Mouse (Mus musculus) kidney, embryonic 16.5 days (tissue): ENCODE results near the gene Glb1l. TPM values are rescaled to one million over a fixed set of nuclear protein-coding genes. Genes with fewer than 3 reads are reported as not detected.

Experiments used
- ATAC-seq: fragments of 200-750 bp; cut with Nextera tagmentation; 2 replicates; pipeline ENCODE4 v1.8.0; 2017; ENCODE audit warnings: moderate TSS enrichment; ENCODE audit not compliant: low FRiP score, low TSS enrichment
- H3K27ac ChIP-seq: fragments of 300-500 bp; sonication (generic); 2 replicates; pipeline ENCODE4 v1.5.1; 2014; ENCODE audit warnings: low read length
- H3K27me3 ChIP-seq: fragments of 300-500 bp; sonication (generic); 2 replicates; pipeline ENCODE4 v1.6.1; 2014; ENCODE audit warnings: low read length, control low read depth, mixed read lengths; ENCODE audit not compliant: insufficient read depth
- H3K36me3 ChIP-seq: fragments of 300-500 bp; sonication (generic); 2 replicates; pipeline ENCODE4 v1.6.1; 2014; ENCODE audit warnings: low read length, control low read depth, mixed read lengths; ENCODE audit not compliant: insufficient read depth
- H3K4me1 ChIP-seq: fragments of 300-500 bp; sonication (generic); 2 replicates; pipeline ENCODE4 v1.6.1; 2014; ENCODE audit warnings: low read length, control low read depth, mixed read lengths; ENCODE audit not compliant: insufficient read depth
- H3K4me2 ChIP-seq: fragments of 300-500 bp; sonication (generic); replicated peaks from 2 replicates; pipeline ENCODE4 v1.6.1; 2014; ENCODE audit warnings: low read depth, low read length
- H3K4me3 ChIP-seq: fragments of 300-500 bp; sonication (generic); 2 replicates; pipeline ENCODE4 v1.5.1; 2014; ENCODE audit warnings: mild to moderate bottlenecking, low read length
- H3K9ac ChIP-seq: fragments of 300-500 bp; sonication (generic); replicated peaks from 2 replicates; pipeline ENCODE4 v1.6.1; 2014; ENCODE audit warnings: low read length
- H3K9me3 ChIP-seq: fragments of 300-500 bp; sonication (generic); 2 replicates; pipeline ENCODE4 v1.6.1; 2016; ENCODE audit warnings: low read length, control low read depth
- WGBS: fragments of 180-500 bp; shearing (Covaris S2); extraction: QIAGEN DNeasy Blood & Tissue Kit; methylation state at CpG from one replicate; pipeline ENCODE4 v1.1.7; 2014; 5-methylcytosine and 5-hydroxymethylcytosine counted together
- polyA plus RNA-seq: library from polyadenylated mRNA; unstranded; fragments of >200 nt; fragmentation: Nextera tagmentation; extraction: Ambion mirVana; gene quantifications from 2 replicates; pipeline ENCODE4 v1.2.1, GENCODE M21; 2015

The Glb1l gene
- polyA plus RNA-seq, 1 experiment from 2014 or later = 57.4 TPM

DNA sequence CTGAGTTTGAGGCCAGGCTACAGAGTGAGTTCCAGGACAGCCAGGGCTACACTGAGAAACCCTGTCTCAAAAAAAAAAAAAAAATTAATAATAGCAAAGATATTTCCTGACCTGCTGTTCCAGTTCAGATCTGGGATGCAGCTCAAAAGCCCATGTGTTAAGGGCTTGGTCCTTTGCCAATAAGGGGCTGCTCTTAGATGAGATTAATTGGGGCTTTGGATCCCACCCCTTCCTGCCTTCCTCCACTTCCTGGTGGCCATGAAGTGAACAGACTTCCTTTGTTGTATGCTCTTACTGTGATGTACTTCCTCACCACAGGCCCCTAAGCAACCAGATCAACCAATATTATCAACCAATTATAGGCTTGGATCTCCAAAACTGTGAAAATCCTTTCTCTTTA, 23.5 kb downstream of the Glb1l start:
- H3K27me3 ChIP-seq = no peaks in the 10 kb centered on the region

DNA sequence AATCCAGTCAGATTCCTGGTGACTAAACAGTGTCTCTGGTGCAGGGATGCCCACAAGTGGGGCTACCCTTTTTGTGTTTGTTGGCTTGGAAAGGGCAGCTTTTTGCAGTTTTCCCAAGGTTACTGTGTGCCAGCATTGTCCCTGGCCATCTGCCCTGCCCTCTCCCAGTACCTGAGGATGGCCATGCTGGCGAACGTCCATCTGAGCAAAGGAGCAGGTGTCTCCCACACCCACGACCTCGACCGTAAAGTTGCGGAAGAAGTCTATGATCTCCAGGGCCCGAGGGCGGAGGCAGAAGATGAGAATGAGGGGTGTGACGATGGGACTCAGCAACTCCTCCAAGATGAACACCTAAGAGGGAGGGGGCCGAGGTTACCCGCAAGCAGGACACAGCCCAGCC, 25.1 kb downstream of the Glb1l start:
- Histone ChIP-seq H3K27ac (no peak overlapping the region), H3K4me1 (peaks cover 4% of the 10 kb centered on the region; the same call in 1 of the 2 replicates), H3K4me3 (no peak overlapping the region), H3K4me2 (no peak overlapping the region), H3K9ac (no peak overlapping the region), H3K27me3 (no peaks in the 10 kb centered on the region), H3K9me3 (no peaks in the 10 kb centered on the region), H3K36me3 (peaks cover 42% of the 10 kb centered on the region)
- 90% methylated on average over 11 of the region's 11 CpGs for WGBS
- no peak for ATAC-seq

More for the DNA sequence above, 23.5 kb downstream of the Glb1l start:
- peaks cover 37% of the 10 kb centered on the region for H3K36me3 ChIP-seq
- H3K4me3 ChIP-seq = no peak overlapping the region
- no peak overlapping the region for H3K27ac ChIP-seq
- no peak overlapping the region for H3K9ac ChIP-seq
- peaks cover 12% of the 10 kb centered on the region for H3K4me1 ChIP-seq
- ATAC-seq = no peak
- H3K4me2 ChIP-seq = no peak overlapping the region
- no peaks in the 10 kb centered on the region for H3K9me3 ChIP-seq

DNA sequence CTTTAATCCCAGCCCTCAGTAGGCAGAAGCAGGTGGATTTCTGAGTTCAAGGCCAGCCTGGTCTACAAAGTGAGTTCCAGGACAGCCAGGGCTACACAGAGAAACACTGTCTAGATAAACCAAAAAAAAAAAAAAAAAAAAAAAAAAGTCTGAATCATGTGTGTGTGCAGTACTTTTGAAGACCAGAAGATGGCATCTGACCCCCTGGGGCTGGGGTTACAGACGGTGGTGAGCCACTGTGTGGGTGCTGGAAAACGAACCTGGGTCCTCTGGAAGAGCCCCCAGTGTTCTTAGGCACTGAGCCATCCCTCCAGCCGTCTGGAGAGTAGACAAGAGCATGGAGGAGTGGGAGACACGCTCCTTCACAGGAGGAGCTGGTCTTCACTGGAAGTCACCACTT, 28.5 kb downstream of the Glb1l start:
- no peaks in the 10 kb centered on the region for H3K9me3 ChIP-seq
- 76% methylated on average over 4 of the region's 4 CpGs for WGBS
- peaks cover 43% of the 10 kb centered on the region for H3K36me3 ChIP-seq
- H3K4me1 ChIP-seq = peaks cover 8% of the 10 kb centered on the region
- H3K9ac ChIP-seq = no peak overlapping the region
- no peak for ATAC-seq
- no peaks in the 10 kb centered on the region for H3K27me3 ChIP-seq
- H3K27ac ChIP-seq = no peak overlapping the region
- H3K4me2 ChIP-seq = no peak overlapping the region
- no peak overlapping the region for H3K4me3 ChIP-seq

DNA sequence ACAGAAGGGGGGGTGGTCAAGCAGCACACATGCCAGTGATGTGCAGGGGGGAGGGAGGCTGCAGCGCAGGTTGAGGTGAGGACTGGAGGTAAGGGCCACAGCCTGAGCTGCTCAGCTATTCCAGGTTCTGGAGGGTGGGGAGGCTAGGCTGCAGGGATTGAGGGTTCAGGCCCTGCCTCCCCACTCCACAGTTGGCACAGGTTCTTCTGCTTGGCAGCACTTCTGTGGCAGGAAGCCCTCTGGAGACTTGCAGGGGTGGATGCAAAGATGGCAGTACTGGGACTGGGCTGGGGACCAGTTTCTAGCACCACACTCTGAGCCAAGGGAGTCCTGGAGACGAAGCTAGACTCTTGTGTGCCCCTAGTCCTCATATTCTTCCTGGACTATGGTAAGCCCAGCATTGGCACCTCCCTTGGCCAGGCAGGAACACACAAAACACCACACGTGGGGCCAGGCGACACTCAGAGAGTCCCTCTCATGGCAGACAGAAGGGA, 29.2 kb downstream of the Glb1l start:
- no peak overlapping the region for H3K4me2 ChIP-seq
- H3K9ac ChIP-seq = no peak overlapping the region
- no peak overlapping the region for H3K27ac ChIP-seq
- peaks cover 44% of the 10 kb centered on the region for H3K36me3 ChIP-seq
- no peak for ATAC-seq
- 87% methylated on average over 4 of the region's 4 CpGs for WGBS
- no peaks in the 10 kb centered on the region for H3K27me3 ChIP-seq
- H3K4me3 ChIP-seq = no peak overlapping the region
- no peaks in the 10 kb centered on the region for H3K9me3 ChIP-seq
- H3K4me1 ChIP-seq = peaks cover 8% of the 10 kb centered on the region

DNA sequence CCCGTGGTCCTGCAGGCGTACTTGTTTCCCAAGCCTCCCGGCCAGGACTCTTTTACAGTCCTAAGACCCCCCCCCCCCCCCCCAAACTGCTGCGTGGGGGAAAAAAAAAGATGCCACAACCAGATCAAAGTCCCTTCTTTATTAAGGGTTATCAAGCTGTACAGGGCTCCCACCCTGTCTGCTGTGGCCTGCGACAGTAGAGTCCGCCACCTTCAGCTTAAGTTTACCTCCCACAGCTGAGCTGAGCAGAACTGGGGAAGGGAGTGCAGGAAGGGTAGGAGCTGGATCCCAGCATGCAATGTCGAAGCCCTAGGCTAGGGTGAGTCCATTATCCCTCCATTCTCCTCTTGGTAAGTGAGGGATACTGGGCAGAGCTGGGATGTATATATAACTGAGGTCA, 29.9 kb downstream of the Glb1l start:
- WGBS = 27% methylated on average over 7 of the region's 7 CpGs
- H3K9ac ChIP-seq = no peak overlapping the region
- H3K27ac ChIP-seq = no peak overlapping the region
- peak overlapping the region; percentile 98 for H3K4me2 ChIP-seq
- peaks cover 8% of the 10 kb centered on the region for H3K4me1 ChIP-seq
- ATAC-seq = peak; percentile 43; the same call in 1 of the 2 replicates
- peak overlapping the region; percentile 66 for H3K4me3 ChIP-seq
- peaks cover 41% of the 10 kb centered on the region for H3K36me3 ChIP-seq
- H3K27me3 ChIP-seq = no peaks in the 10 kb centered on the region
- H3K9me3 ChIP-seq = no peaks in the 10 kb centered on the region

DNA sequence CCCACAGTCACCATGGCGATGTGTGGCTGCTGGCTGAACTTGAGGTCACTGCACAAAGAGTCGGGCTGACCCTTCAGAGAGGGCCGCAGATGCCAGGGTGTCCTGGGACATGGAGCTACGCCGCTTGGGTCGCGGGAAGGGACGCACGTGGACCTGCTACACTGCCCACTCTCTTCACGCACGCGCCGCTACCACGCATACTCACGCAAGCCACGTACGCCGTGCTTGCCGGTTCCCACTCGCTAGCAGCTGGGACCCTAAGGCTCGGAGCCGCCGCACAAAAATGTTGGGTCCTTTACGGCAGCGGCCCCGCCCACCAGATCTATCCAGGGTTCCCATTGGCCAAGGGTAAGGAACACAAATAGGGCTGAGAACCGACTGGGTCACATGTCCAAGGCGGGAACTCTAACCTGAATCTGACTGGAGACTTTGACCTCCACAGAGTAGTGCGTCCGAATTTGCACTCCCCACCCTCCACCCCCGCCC, 30.5 kb downstream of the Glb1l start, which contains the start of gene Abcb6:
Gene Abcb6 (minus strand): TSS at position 288 of the 486 bp plus-strand sequence.
- H3K27me3 ChIP-seq = no peaks in the 10 kb centered on the region

DNA sequence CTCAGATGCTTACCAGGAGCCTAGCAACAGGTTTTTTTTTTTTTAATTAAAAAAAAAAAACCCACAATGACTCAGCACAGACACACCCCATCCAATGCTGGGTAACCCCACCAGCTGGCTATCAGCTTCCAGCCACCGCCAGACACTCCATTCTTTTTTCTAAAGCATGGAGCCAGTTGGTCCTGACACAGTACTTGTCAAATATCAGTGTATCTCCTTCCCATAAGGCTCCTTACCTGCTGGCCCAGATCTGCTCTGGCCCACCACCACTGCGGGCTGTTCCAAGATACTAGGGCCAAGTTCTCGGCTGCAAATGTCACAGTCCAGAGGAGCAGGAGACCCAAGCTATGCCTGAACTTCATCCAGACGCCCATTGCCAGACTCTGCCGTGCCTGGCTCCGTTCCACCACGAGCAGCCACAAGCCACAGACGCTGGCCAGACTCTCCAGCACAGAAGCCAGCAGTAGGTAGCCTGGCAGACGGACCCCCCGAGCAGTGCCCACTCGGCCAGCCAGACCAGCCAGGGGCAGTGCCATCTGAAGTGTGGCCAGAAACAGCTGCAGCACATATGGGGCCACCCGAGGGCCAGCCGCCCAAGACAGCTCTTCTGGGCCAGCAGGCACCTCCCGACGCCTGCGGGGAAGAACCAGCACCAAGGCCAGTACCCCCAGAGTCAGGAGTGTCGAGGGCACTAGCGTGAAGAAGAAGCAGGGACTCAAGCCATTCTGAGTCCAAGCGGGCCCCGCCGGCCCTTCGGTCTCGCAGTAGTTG, 31.1 kb downstream of the Glb1l start:
- no peaks in the 10 kb centered on the region for H3K27me3 ChIP-seq
- H3K9ac ChIP-seq = peak overlapping the region; percentile 78
- H3K4me2 ChIP-seq = peak overlapping the region; percentile 98
- WGBS = 6% methylated on average over 23 of the region's 23 CpGs
- H3K4me1 ChIP-seq = peaks cover 8% of the 10 kb centered on the region
- H3K27ac ChIP-seq = no peak overlapping the region
- peaks cover 32% of the 10 kb centered on the region for H3K36me3 ChIP-seq
- peak; percentile 47 for ATAC-seq
- H3K4me3 ChIP-seq = peak overlapping the region; percentile 66
- no peaks in the 10 kb centered on the region for H3K9me3 ChIP-seq

More for the DNA sequence above, 30.5 kb downstream of the Glb1l start, which contains the start of gene Abcb6:
- H3K27ac ChIP-seq = peak within 1 kb of the TSS; percentile 28; the same call in 1 of the 2 replicates
- H3K4me1 ChIP-seq = peaks cover 8% of the 10 kb centered on the region
- peak within 1 kb of the TSS; percentile 78 for H3K9ac ChIP-seq
- WGBS = under 1% methylated on average over 31 of the region's 31 CpGs
- peak; percentile 92 for ATAC-seq
- no peaks in the 10 kb centered on the region for H3K9me3 ChIP-seq
- H3K4me3 ChIP-seq = peak within 1 kb of the TSS; percentile 66
- H3K36me3 ChIP-seq = peaks cover 38% of the 10 kb centered on the region
- peak within 1 kb of the TSS; percentile 98 for H3K4me2 ChIP-seq

DNA sequence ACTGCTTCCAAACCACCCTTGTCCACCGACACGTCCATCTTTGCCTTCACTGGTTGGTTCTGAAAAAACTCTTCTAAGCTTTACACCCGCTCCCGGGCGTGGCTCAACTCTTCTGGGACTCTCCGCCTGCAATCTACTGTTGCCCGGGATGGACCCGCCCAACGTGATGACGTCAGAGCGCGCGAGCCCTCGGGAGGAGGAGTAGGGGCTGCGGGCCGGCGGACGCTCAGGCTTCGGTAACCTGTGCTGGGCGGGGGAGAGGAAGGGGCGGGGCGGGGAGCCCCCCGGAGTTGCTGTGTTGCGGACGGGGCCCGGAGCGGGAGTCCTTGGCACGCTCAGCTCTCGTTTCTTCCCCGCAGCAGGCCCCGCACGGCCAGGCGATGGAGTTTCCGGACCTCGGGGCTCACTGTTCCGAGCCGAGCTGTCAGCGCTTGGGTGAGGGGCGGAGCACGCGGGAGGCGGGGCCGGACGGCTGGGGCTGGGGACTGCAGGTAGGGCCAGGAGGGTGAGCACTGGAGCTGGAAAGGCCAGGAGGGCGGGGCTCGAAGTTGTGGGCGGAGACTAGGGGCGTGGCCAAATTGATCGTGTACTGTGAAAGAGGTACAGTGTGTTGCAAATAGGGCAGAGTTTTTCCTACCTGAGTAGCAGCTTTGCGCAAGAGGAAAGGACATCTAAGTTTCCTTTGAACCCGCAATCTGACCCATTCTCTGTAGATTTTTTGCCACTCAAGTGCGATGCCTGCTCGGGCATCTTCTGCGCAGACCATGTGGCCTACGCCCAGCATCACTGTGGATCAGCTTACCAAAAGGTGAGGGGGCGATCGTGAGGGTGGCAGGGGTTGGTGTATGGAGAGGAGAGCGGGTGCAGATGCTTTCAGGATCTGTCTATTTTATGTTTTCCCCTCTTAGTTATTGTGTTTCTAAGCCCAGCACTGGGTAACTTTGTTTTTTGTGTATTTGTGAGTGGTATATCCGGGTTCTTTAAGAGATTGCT, 41.8 kb downstream of the Glb1l start, which contains the start of gene Zfand2b:
Gene Zfand2b (plus strand): TSS at position 175 of the 993 bp plus-strand sequence.
- H3K9ac ChIP-seq = peak within 1 kb of the TSS; percentile 72
- H3K9me3 ChIP-seq = no peaks in the 10 kb centered on the region
- H3K4me3 ChIP-seq = peak within 1 kb of the TSS; percentile 65
- H3K27ac ChIP-seq = peak within 1 kb of the TSS; percentile 80
- peaks cover 20% of the 10 kb centered on the region for H3K36me3 ChIP-seq
- peak within 1 kb of the TSS; percentile 87 for H3K4me2 ChIP-seq
- no peaks in the 10 kb centered on the region for H3K27me3 ChIP-seq
- WGBS = under 1% methylated on average over 56 of the region's 59 CpGs
- H3K4me1 ChIP-seq = peaks cover 10% of the 10 kb centered on the region
- ATAC-seq = peak; percentile 99

DNA sequence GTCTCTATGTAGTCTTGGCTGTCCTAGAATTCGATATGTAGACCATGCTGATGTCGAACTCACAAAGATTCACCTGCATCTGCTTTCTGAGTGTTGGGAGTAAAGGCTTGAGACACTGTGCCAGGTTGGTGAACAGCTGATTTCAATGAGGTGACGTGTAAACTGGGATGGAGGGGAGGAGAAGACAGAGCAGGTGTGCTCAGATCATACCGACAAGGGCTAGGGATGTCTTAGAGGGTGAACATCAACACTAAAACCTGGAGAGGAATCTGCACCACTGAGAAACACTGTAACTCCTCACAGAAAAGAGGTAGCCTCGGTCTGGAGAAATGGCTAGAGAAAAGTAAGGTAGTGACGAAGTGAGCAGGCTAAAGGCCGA, 42.5 kb downstream of the Glb1l start:
- H3K27me3 ChIP-seq = no peaks in the 10 kb centered on the region; the same call in 1 of the 2 replicates
- peak overlapping the region; percentile 87 for H3K4me2 ChIP-seq
- peak; percentile 40 for ATAC-seq
- peaks cover 10% of the 10 kb centered on the region for H3K4me1 ChIP-seq
- H3K27ac ChIP-seq = peak overlapping the region; percentile 68
- H3K4me3 ChIP-seq = peak overlapping the region; percentile 65
- H3K9ac ChIP-seq = peak overlapping the region; percentile 72
- H3K9me3 ChIP-seq = no peaks in the 10 kb centered on the region; the same call in 1 of the 2 replicates
- H3K36me3 ChIP-seq = peaks cover 16% of the 10 kb centered on the region
- WGBS = 8% methylated on average over 7 of the region's 7 CpGs
